9 mouse cellular contexts compared by ENCODE assay signal in genomic region chr13:43268539-43269327, GRCm38 (mm10). TPM values are rescaled to one million over a fixed set of nuclear protein-coding genes. Genes with fewer than 3 reads are reported as not detected.
DNase-seq lines count a peak whose midpoint lies in the region; ATAC-seq and TF ChIP-seq lines count a peak whose summit lies in the region.
"Had no signal": no experiment of that assay in that cellular context is flagged by ENCODE, and none has a peak within 500 bp of the region (broad histone marks: within the 10 kb centered on the region; RNA-seq: fewer than 3 reads in every experiment).

No protein-coding gene starts in this region.

- no peak overlapping the region for H3K27ac ChIP-seq in midbrain, embryonic 11.5 days (ENCODE audit: low read depth, low read length)
- H3K27ac ChIP-seq in midbrain, embryonic 13.5 days = no peak overlapping the region
- H3K27ac ChIP-seq in bone marrow, adult 2 months (ENCODE audit: control insufficient read depth, insufficient read depth, low read depth, low read length, poor library complexity) = peak overlapping the region; percentile 62
- H3K27ac ChIP-seq: liver, embryonic 14.5 days had no signal

- no peak; the same call in 1 of the 2 replicates for TF ChIP-seq CTCF in bone marrow, adult 2 months (IDR thresholded peaks at IDR 0.05; ENCODE audit: control insufficient read depth, insufficient read depth, low read length)

- no peaks in the 10 kb centered on the region for H3K36me3 ChIP-seq in midbrain, embryonic 11.5 days (ENCODE audit: control insufficient read depth, insufficient read depth, low read length)
- no peaks in the 10 kb centered on the region for H3K36me3 ChIP-seq in midbrain, embryonic 13.5 days

- TF ChIP-seq POLR2A in bone marrow, adult 2 months (IDR thresholded peaks at IDR 0.05; ENCODE audit: borderline replicate concordance, control insufficient read depth, low read depth, low read length) = no peak

- peaks cover 24% of the 10 kb centered on the region; the same call in 1 of the 2 replicates for H3K27me3 ChIP-seq in midbrain, embryonic 11.5 days (ENCODE audit: control insufficient read depth, insufficient read depth, low read length)
- peaks cover 27% of the 10 kb centered on the region for H3K27me3 ChIP-seq in midbrain, embryonic 13.5 days

- DNase-seq in midbrain, embryonic 11.5 days (ENCODE audit: low spot score, missing footprints) = peak; percentile 89
- DNase-seq in thymus, postnatal 14 days = peak; percentile 70
- DNase-seq in kidney, postnatal 14 days = no peak
- DNase-seq in cerebellum, adult 8-10 months = no peak
- no peak for DNase-seq in left cerebral cortex, adult 9 months (ENCODE audit: low spot score in 2 of 2)

- no peaks in the 10 kb centered on the region for H3K9me3 ChIP-seq in midbrain, embryonic 11.5 days (ENCODE audit: control insufficient read depth, low read length)
- H3K9me3 ChIP-seq in midbrain, embryonic 13.5 days = no peaks in the 10 kb centered on the region

- peaks cover 24% of the 10 kb centered on the region for H3K4me1 ChIP-seq in midbrain, embryonic 11.5 days (ENCODE audit: control insufficient read depth, insufficient read depth, low read length)
- H3K4me1 ChIP-seq in midbrain, embryonic 13.5 days (replicated peaks) = peaks cover 41% of the 10 kb centered on the region
- H3K4me1 ChIP-seq in bone marrow, adult 2 months (ENCODE audit: control insufficient read depth, insufficient read depth, low read length) = peaks cover 13% of the 10 kb centered on the region

- no peak overlapping the region for H3K4me2 ChIP-seq in midbrain, embryonic 11.5 days
- H3K4me2 ChIP-seq in midbrain, embryonic 13.5 days (replicated peaks) = no peak overlapping the region

- WGBS in midbrain, embryonic 11.5 days = 33% methylated on average over 12 of the region's 12 CpGs
- 37% methylated on average over 12 of the region's 12 CpGs for WGBS in midbrain, embryonic 13.5 days
- WGBS in bone marrow, adult 2 months = 17% methylated on average over 12 of the region's 12 CpGs

- H3K9ac ChIP-seq in midbrain, embryonic 11.5 days (ENCODE audit: low read length) = no peak overlapping the region
- no peak overlapping the region for H3K9ac ChIP-seq in midbrain, embryonic 13.5 days (replicated peaks)
- H3K9ac ChIP-seq: liver, embryonic 14.5 days had no signal

- ATAC-seq in midbrain, embryonic 11.5 days (ENCODE audit: low FRiP score) = 0 out of 2 replicates have a peak, but pooled peaks have one; percentile 2
- no peak for ATAC-seq in midbrain, embryonic 13.5 days
- peak; percentile 76 for ATAC-seq in megakaryocyte, adult 5-6 weeks (ENCODE audit: poor library complexity, severe bottlenecking)

- H3K4me3 ChIP-seq in midbrain, embryonic 11.5 days (ENCODE audit: low read depth, low read length) = no peak overlapping the region
- no peak overlapping the region for H3K4me3 ChIP-seq in midbrain, embryonic 13.5 days (replicated peaks)
- H3K4me3 ChIP-seq in bone marrow, adult 2 months (replicated peaks; ENCODE audit: control insufficient read depth, low read depth, low read length) = peak overlapping the region; percentile 21

RNA-seq across cellular contexts. Expression of gene Gfod1, which starts 35.2 kb away (rescaled TPM):
- polyA plus RNA-seq in midbrain, embryonic 11.5 days (2014; fragmentation: Nextera tagmentation; extraction: Ambion mirVana) = 0.53 and 0.77 TPM in 2 replicates
- polyA plus RNA-seq in midbrain, embryonic 13.5 days (2015; fragmentation: Nextera tagmentation; extraction: Ambion mirVana) = 1.6 and 1.7 TPM in 2 replicates
- polyA plus RNA-seq in bone marrow, adult 2 months (2011; ENCODE audit: insufficient read depth, insufficient read length, low replicate concordance, missing spikeins) = 3.4 and 10.4 TPM in 2 replicates
- 10.8 and 16.8 TPM in 2 replicates for total RNA-seq in megakaryocyte, adult 5-6 weeks (2015)
- total RNA-seq in megakaryocyte, adult 5-6 weeks (2017) = 4.9 and 7.2 TPM in 2 replicates

Comparison
In these comparisons a context has a peak if more than half of its experiments do, and no peak if none do; other contexts are left out.
1. DNase-seq: peak in midbrain, embryonic 11.5 days (single experiment) and thymus, postnatal 14 days (single experiment); none in kidney, postnatal 14 days (single experiment), cerebellum, adult 8-10 months (single experiment) and left cerebral cortex, adult 9 months (0 of 2).